Mouse (Mus musculus) kidney, postnatal 36 days (tissue): ENCODE measurements at regions not wholly inside any gene's neighbourhood (a gene's known extent, or its start where the extent isn't known, plus 50 kb on each side); places are given as distances from the start of the nearest gene placed in this dataset.

Source experiments
- DNase-seq, 2 experiments: peaks; one replicate each; pipeline ENCODE4 v3.0.0; 2021 to 2022; ENCODE audit warnings: mixed read lengths in 2 of 2

DNA sequence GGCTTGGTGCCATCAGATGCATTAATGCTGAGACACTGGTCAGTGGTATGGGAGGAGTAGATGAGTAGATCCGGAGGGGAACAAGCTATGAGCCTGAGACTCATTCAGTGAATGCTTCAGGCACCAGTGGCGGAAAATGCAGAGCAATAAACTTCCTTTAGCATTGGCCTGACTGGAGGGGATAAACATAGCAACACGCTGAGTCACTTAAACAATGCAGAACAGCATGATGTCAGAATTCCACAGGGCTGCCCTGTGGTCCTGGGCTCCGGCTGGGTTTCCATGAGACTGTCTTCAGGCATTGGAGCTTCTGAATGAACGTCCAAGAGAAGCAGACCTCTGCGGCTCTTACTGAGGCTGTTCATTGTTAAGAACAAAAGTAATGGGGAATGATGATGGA lies 145.4 kb upstream of the Gm10181 start:
- no peak for DNase-seq

- no peak for DNase-seq
Measured at GRCm38 (mm10) chr9:24952516-24952915, 136.7 kb upstream of the Gm10181 start.

GRCm38 (mm10) chr9:24955641-24956040 lies 133.6 kb upstream of the Gm10181 start:
- no peak for DNase-seq

DNA sequence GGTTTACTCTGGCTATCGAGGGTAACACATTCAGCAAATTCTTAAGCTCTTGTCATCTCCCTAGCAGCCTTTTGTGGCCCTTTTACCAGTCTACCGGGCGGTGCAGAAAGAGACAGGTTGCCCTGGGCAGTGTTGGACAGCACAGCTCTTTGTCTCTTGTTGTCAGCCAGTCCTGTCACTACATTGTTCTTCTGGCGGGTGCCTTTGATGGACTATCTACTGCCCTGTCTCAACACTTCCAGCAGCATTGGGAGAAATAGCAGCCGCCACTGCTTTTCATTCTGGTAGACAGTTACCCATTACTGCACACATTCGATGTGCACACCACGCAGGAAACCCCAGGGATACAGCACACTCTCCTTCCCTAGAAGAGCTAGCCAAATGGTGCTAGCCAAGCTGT lies 132.7 kb upstream of the Gm10181 start:
- no peak for DNase-seq

GRCm38 (mm10) chr9:24963290-24963689 lies 125.9 kb upstream of the Gm10181 start:
- no peak for DNase-seq

DNA sequence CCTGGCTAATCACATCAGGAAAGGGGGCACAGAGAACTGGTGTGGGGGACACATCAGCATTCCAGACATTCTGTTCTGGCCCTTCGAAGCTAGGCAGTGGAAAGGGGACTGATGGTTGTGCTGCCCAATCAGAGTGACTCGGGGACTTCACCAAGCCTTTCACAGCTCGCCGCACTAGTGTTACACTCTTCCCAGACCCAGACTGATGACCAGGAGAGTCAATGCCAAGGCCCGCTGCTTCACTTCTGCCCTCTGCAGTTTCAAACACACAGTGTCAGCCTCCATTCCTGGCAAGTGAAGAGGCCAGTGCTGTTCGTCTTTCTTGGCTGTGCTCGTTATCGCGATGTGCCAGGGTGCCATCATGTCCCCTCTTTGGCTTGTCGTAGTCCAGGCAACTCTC lies 121.7 kb upstream of the Gm10181 start:
- no peak for DNase-seq

GRCm38 (mm10) chr9:24974021-24974741 lies 115.0 kb upstream of the Gm10181 start:
- DNase-seq = peak; percentile 8 to 21

- DNase-seq = peak in 1 of 2 experiments; percentile 5
Measured at GRCm38 (mm10) chr9:24982796-24983195, 106.4 kb upstream of the Gm10181 start.

DNA sequence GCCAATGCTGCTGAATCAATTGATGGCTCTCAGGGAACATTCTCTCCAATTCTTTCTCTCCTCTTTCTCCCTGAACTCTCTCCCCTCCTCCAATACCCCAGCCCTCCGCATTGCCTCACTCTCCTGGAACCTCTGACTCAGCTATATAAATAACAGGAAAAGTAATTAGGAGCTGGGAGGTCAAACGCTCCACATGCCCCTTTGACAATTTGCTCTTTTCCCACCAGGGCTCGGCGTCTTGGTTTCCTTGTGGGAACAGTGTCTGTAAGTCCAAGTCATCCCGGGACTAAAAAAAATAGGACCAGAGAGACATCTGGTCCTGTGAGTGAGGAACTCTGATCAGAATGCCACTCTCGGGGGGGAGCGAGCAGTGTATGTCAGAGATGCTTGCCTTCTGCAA lies 94.7 kb upstream of the Gm10181 start:
- DNase-seq = no peak

GRCm38 (mm10) chr9:25021095-25021691 lies 68.0 kb upstream of the Gm10181 start:
- DNase-seq = no peak

- no peak for DNase-seq
Measured at GRCm38 (mm10) chr9:25022439-25022838, 66.8 kb upstream of the Gm10181 start.

- no peak for DNase-seq
Measured at GRCm38 (mm10) chr9:25024486-25024885, 64.7 kb upstream of the Gm10181 start.

DNA sequence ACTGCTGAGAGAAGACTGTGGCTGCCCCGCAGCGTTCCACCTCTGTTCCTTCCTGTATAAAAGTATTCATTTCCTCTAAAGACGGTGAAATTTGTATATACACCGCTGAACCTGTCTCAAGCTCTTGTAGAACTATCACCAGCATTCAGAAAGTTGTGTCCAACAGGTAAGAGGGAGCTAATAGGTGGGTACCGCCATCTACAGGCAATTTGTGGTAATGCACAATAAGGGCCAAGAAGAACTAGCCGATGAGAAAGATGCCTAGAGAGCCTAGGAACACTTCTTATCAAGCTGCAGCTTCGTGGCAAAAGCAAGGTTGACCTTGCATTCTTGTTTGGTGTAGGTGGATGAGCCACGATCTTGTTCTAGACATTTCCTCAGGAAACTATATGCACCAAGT lies 61.6 kb upstream of the Gm10181 start:
- peak; percentile 45 to 77 for DNase-seq

DNA sequence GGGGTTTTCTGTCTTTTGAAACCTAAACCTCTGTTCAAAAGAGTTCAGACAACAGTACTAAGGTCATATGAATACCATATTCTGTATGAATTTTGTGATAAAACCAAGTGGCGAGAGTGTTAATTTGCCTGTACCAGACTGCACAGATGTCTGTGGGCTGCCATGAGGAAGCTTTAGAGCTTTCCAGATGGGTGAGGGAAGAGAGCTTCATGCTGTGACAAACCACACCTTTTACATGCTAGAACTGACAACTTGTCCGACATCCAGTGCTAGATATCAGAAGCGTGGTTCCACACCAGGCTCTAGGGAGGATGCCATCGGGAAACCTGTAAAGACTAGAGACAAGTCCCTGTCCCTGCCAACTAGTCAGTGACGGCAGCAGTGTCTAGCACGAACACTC lies 60.9 kb upstream of the Gm10181 start:
- DNase-seq = no peak

- DNase-seq = no peak
Measured at GRCm38 (mm10) chr9:25031466-25031865, 57.8 kb upstream of the Gm10181 start.
